Mouse (Mus musculus) CH12.LX (cell line): ENCODE results near the gene Macrod1. TPM values are rescaled to one million over a fixed set of nuclear protein-coding genes. Genes with fewer than 3 reads are reported as not detected.
A peak's percentile ranks its signal among the peaks of the same experiment; 100 is the strongest.

ENCODE experiments used
- DNase-seq: peaks from one replicate; pipeline ENCODE4 v3.0.0-alpha.2; 2013; ENCODE audit errors: extremely low read depth
- H3K27ac ChIP-seq: 2 replicates; pipeline ENCODE4 v1.5.1; 2012; ENCODE audit warnings: low read depth, mild to moderate bottlenecking, control low read depth, moderate library complexity; ENCODE audit not compliant: insufficient read depth
- H3K27me3 ChIP-seq: replicated peaks from 2 replicates; pipeline ENCODE3; 2012; ENCODE audit warnings: inconsistent platforms
- H3K36me3 ChIP-seq, 2 experiments: replicated peaks in 1 of 2; 2 replicates each; pipeline versions ENCODE3 to v1.6.1; 2012; ENCODE audit warnings: inconsistent platforms in 1 of 2, low read length in 1 of 2, mild to moderate bottlenecking in 1 of 2, mixed read lengths in 1 of 2, moderate library complexity in 1 of 2; ENCODE audit not compliant: control insufficient read depth in 1 of 2, insufficient read depth in 1 of 2
- H3K4me1 ChIP-seq, 2 experiments: 2 replicates each; pipeline ENCODE4 v1.6.1; 2012; ENCODE audit warnings: inconsistent platforms in 1 of 2, moderate library complexity in 1 of 2; ENCODE audit not compliant: insufficient read depth in 2 of 2, control insufficient read depth in 1 of 2
- H3K4me2 ChIP-seq: 2 replicates; pipeline ENCODE4 v1.6.1; 2012; ENCODE audit warnings: low read depth, mild to moderate bottlenecking, control low read depth; ENCODE audit not compliant: poor library complexity, insufficient read depth, severe bottlenecking
- H3K4me3 ChIP-seq, 3 experiments: fragments of 150-350 bp in 1 of 3; sonication (generic) in 1 of 3; replicated peaks in 1 of 3; 2 replicates each; pipeline versions ENCODE3 to v1.5.1; 2011 to 2012; ENCODE audit warnings: low read depth in 2 of 3, low read length in 2 of 3, mild to moderate bottlenecking in 2 of 3, moderate library complexity in 2 of 3, control low read depth in 1 of 3, improper control_type of control experiment in 1 of 3, inconsistent platforms in 1 of 3, mixed read lengths in 1 of 3; ENCODE audit not compliant: poor library complexity in 1 of 3
- H3K79me2 ChIP-seq: replicated peaks from 2 replicates; pipeline ENCODE4 v1.6.1; 2012; ENCODE audit warnings: mild to moderate bottlenecking, moderate library complexity; ENCODE audit not compliant: control insufficient read depth, poor library complexity, insufficient read depth, severe bottlenecking; ENCODE audit errors: extremely low read depth
- H3K9ac ChIP-seq: 2 replicates; pipeline ENCODE4 v1.6.1; 2012; ENCODE audit warnings: low read depth, mild to moderate bottlenecking, control low read depth, moderate library complexity; ENCODE audit not compliant: insufficient read depth
- H3K9me3 ChIP-seq: replicated peaks from 2 replicates; pipeline ENCODE3; 2012; ENCODE audit warnings: low read length, inconsistent platforms, mixed read lengths
- CHD1 ChIP-seq: IDR thresholded peaks from 2 replicates; pipeline ENCODE4 v1.6.1; 2012; ENCODE audit warnings: low read depth, low read length, improper control_type of control experiment, inconsistent platforms
- CHD2 ChIP-seq: IDR thresholded peaks from 2 replicates; pipeline ENCODE4 v1.6.1; 2011; ENCODE audit warnings: low read length, improper control_type of control experiment
- CTCF ChIP-seq, 2 experiments: IDR thresholded peaks in 1 of 2; conservative IDR thresholded peaks in 1 of 2; 2 replicates each; pipeline ENCODE4 v1.5.1; 2011 to 2012; ENCODE audit warnings: low read depth in 2 of 2, low read length in 2 of 2, improper control_type of control experiment in 1 of 2, inconsistent platforms in 1 of 2, mild to moderate bottlenecking in 1 of 2, moderate library complexity in 1 of 2
- E2F4 ChIP-seq: IDR thresholded peaks from 2 replicates; pipeline ENCODE4 v1.6.1; 2011; ENCODE audit warnings: low read depth, low read length, improper control_type of control experiment; ENCODE audit not compliant: insufficient replicate concordance
- ELF1 ChIP-seq: IDR thresholded peaks from 2 replicates; pipeline ENCODE4 v1.6.1; 2014; ENCODE audit warnings: low read depth, mild to moderate bottlenecking, inconsistent platforms, low read length, improper control_type of control experiment
- EP300 ChIP-seq: IDR thresholded peaks from 2 replicates; pipeline ENCODE4 v1.6.1; 2011; ENCODE audit warnings: low read length, improper control_type of control experiment
- GABPA ChIP-seq: IDR thresholded peaks from 2 replicates; pipeline ENCODE4 v1.6.1; 2012; ENCODE audit warnings: low read depth, low read length, improper control_type of control experiment, inconsistent platforms; ENCODE audit not compliant: insufficient replicate concordance
- HCFC1 ChIP-seq: IDR thresholded peaks from 2 replicates; pipeline ENCODE4 v1.6.1; 2012; ENCODE audit warnings: low read depth, mild to moderate bottlenecking, inconsistent platforms, low read length, improper control_type of control experiment
- IRF4 ChIP-seq: IDR thresholded peaks from 2 replicates; pipeline ENCODE4 v1.6.1; 2014; ENCODE audit warnings: low read depth, mild to moderate bottlenecking, inconsistent platforms, low read length, improper control_type of control experiment
- JUN ChIP-seq: IDR thresholded peaks from 2 replicates; pipeline ENCODE4 v1.6.1; 2011; ENCODE audit warnings: low read depth, mild to moderate bottlenecking, low read length, improper control_type of control experiment, moderate library complexity; ENCODE audit not compliant: insufficient read depth
- JUND ChIP-seq: conservative IDR thresholded peaks from 2 replicates; pipeline ENCODE4 v1.6.1; 2011; ENCODE audit warnings: low read depth, low read length, improper control_type of control experiment
- KAT2A ChIP-seq: IDR thresholded peaks from 2 replicates; pipeline ENCODE4 v1.6.1; 2012; ENCODE audit warnings: low read length, improper control_type of control experiment, inconsistent platforms; ENCODE audit not compliant: insufficient replicate concordance
- MAFK ChIP-seq: IDR thresholded peaks from 2 replicates; pipeline ENCODE4 v1.6.1; 2011; ENCODE audit warnings: low read length, improper control_type of control experiment; ENCODE audit not compliant: insufficient replicate concordance
- MEF2A ChIP-seq: IDR thresholded peaks from 2 replicates; pipeline ENCODE4 v1.6.1; 2014; ENCODE audit warnings: low read depth, mild to moderate bottlenecking, inconsistent platforms, low read length, improper control_type of control experiment, borderline replicate concordance
- MXI1 ChIP-seq: IDR thresholded peaks from 2 replicates; pipeline ENCODE4 v1.6.1; 2011; ENCODE audit warnings: mild to moderate bottlenecking, low read depth, low read length, improper control_type of control experiment
- PAX5 ChIP-seq: IDR thresholded peaks from 2 replicates; pipeline ENCODE4 v1.6.1; 2012; ENCODE audit warnings: low read length, inconsistent platforms, mixed read lengths
- POLR2A ChIP-seq: IDR thresholded peaks from 2 replicates; pipeline ENCODE4 v1.6.1; 2011; ENCODE audit warnings: low read depth, mild to moderate bottlenecking, improper control_type of control experiment, low read length
- RAD21 ChIP-seq: IDR thresholded peaks from 2 replicates; pipeline ENCODE4 v1.6.1; 2011; ENCODE audit warnings: low read depth, mild to moderate bottlenecking, low read length, improper control_type of control experiment, moderate library complexity
- SIN3A ChIP-seq: IDR thresholded peaks from 2 replicates; pipeline ENCODE4 v1.6.1; 2012; ENCODE audit warnings: low read length, improper control_type of control experiment, inconsistent platforms
- SMC3 ChIP-seq: IDR thresholded peaks from 2 replicates; pipeline ENCODE4 v1.6.1; 2011; ENCODE audit warnings: low read depth, low read length, improper control_type of control experiment
- TBP ChIP-seq: conservative IDR thresholded peaks from 2 replicates; pipeline ENCODE4 v1.6.1; 2011; ENCODE audit warnings: low read depth, low read length, improper control_type of control experiment
- TCF12 ChIP-seq: IDR thresholded peaks from 2 replicates; pipeline ENCODE4 v1.6.1; 2014; ENCODE audit warnings: low read depth, mild to moderate bottlenecking, inconsistent platforms, low read length, improper control_type of control experiment
- UBTF ChIP-seq: IDR thresholded peaks from 2 replicates; pipeline ENCODE4 v1.6.1; 2012; ENCODE audit warnings: low read depth, mild to moderate bottlenecking, inconsistent platforms, low read length, improper control_type of control experiment, moderate library complexity
- USF2 ChIP-seq: conservative IDR thresholded peaks from 2 replicates; pipeline ENCODE4 v1.6.1; 2011; ENCODE audit warnings: low read depth, low read length, improper control_type of control experiment
- ZKSCAN1 ChIP-seq: IDR thresholded peaks from 2 replicates; pipeline ENCODE4 v1.6.1; 2012; ENCODE audit warnings: low read depth, inconsistent platforms, low read length, improper control_type of control experiment, borderline replicate concordance
- ZMIZ1 ChIP-seq: IDR thresholded peaks from 2 replicates; pipeline ENCODE4 v1.6.1; 2012; ENCODE audit warnings: low read depth, mild to moderate bottlenecking, inconsistent platforms, low read length, improper control_type of control experiment
- dilution Hi-C: fragments of 300-500 bp; cut with MboI; formaldehyde crosslinking; loops from 2 replicates; pipeline ENCODE4 v1.14.3; 2020; ENCODE audit warnings: low sequenced_read_pairs; ENCODE audit not compliant: extremely low pct_unique_long_range_greater_than_20kb, extremely low pct_ligation_motif_present
- in situ Hi-C: fragments of 300-500 bp; cut with MboI; formaldehyde crosslinking; loops from 3 replicates; pipeline ENCODE4 v1.14.3; 2019; ENCODE audit warnings: low sequenced_read_pairs, low pct_ligation_motif_present, low pct_unique_long_range_greater_than_20kb, mixed read lengths
- polyA plus RNA-seq: library from polyadenylated mRNA; unstranded; fragments of >175 nt; gene quantifications from 2 replicates; pipeline ENCODE4 v1.2.1, GENCODE M21; 2012; ENCODE audit warnings: low read depth; ENCODE audit not compliant: insufficient read length
- total RNA-seq, 2 experiments: library from RNA; depleted of rRNA; stranded (reverse); fragments of 300-350 nt in 1 of 2; fragments of >200 nt in 1 of 2; gene quantifications; 2 replicates each; pipeline ENCODE4 v1.2.3; 2012 to 2014

Macrod1 gene
- total and polyA plus RNA-seq, 3 experiments, result 1.0 TPM; not detected in 2

GRCm38 (mm10) chr19:7039841-7040636 lies 16.6 kb upstream of the Macrod1 start, which contains the start of gene Stip1 (continued):
- TF ChIP-seq USF2, result no peak
- TF ChIP-seq CHD1, result no peak
- no peak for TF ChIP-seq RAD21
- TF ChIP-seq PAX5, result no peak
- TF ChIP-seq CTCF (conservative IDR thresholded peaks at IDR 0.05 in 1 of 2, IDR thresholded peaks at IDR 0.05 in 1 of 2; ENCODE audit: low read depth in 2 of 2, low read length in 2 of 2), result peak in 1 of 2 experiments; percentile 47; a peak in 2 of 4 replicates
- no peak for TF ChIP-seq JUN
- TF ChIP-seq IRF4, result 0 out of 2 replicates have a peak, but pooled peaks have one; percentile 19
- peak; percentile 70 for TF ChIP-seq HCFC1
- TF ChIP-seq TBP, result peak; percentile 77
- no peak for TF ChIP-seq EP300
- no peak for TF ChIP-seq ZKSCAN1
- peak; percentile 80; the same call in 1 of the 2 replicates for TF ChIP-seq ZMIZ1
- peak; percentile 70 for TF ChIP-seq TCF12
- peak; percentile 92 for TF ChIP-seq POLR2A
- no peak for TF ChIP-seq MEF2A
- TF ChIP-seq JUND, result no peak
- TF ChIP-seq E2F4, result no peak; the same call in 1 of the 2 replicates
- 0 out of 2 replicates have a peak, but pooled peaks have one; percentile 61 for TF ChIP-seq KAT2A
- TF ChIP-seq MAFK, result no peak
- peak; percentile 76 for TF ChIP-seq MXI1
- TF ChIP-seq ELF1, result peak; percentile 72
- TF ChIP-seq SIN3A, result no peak
- TF ChIP-seq SMC3, result no peak
- TF ChIP-seq, all 38 proteins: peak for 20

GRCm38 (mm10) chr19:7040637-7041130 lies 15.9 kb upstream of the Macrod1 start:
- H3K79me2 ChIP-seq, result peaks cover 39% of the 10 kb centered on the region
- TF ChIP-seq MAFK, result no peak
- TF ChIP-seq CHD2, result no peak
- TF ChIP-seq SMC3, result no peak
- no peak for TF ChIP-seq IRF4
- TF ChIP-seq CTCF (conservative IDR thresholded peaks at IDR 0.05 in 1 of 2, IDR thresholded peaks at IDR 0.05 in 1 of 2; ENCODE audit: low read depth in 2 of 2, low read length in 2 of 2), result no peak
- TF ChIP-seq POLR2A, result no peak; the same call in 1 of the 2 replicates
- TF ChIP-seq KAT2A, result no peak
- TF ChIP-seq UBTF, result no peak
- TF ChIP-seq ZMIZ1, result no peak
- TF ChIP-seq JUN, result no peak
- no peak for TF ChIP-seq JUND
- TF ChIP-seq USF2, result no peak
- no peak; the same call in 1 of the 2 replicates for TF ChIP-seq TCF12
- TF ChIP-seq GABPA, result no peak
- in situ Hi-C loops (no loop called here), dilution Hi-C loops (no loop called here)
- peak overlapping the region; percentile 53 for H3K27ac ChIP-seq
- peak overlapping the region; percentile 72 to 88 (median 75) for H3K4me3 ChIP-seq
- no peak for DNase-seq
- peaks cover 0 to 15% of the 10 kb centered on the region in 2 experiments for H3K36me3 ChIP-seq
- H3K27me3 ChIP-seq, result peaks cover 12% of the 10 kb centered on the region
- peak overlapping the region; percentile 60 for H3K4me2 ChIP-seq
- H3K9me3 ChIP-seq, result no peaks in the 10 kb centered on the region
- peaks cover 12 to 41% of the 10 kb centered on the region in 2 experiments for H3K4me1 ChIP-seq
- H3K9ac ChIP-seq, result peak overlapping the region; percentile 79
